Mouse (Mus musculus) liver, embryonic 13.5 days (tissue): ENCODE measurements at regions not wholly inside any gene's neighbourhood (a gene's known extent, or its start where the extent isn't known, plus 50 kb on each side); places are given as distances from the start of the nearest gene placed in this dataset.

Source experiments
- ATAC-seq: fragments of 200-750 bp; cut with Nextera tagmentation; 2 replicates; pipeline ENCODE4 v1.8.0; 2017; ENCODE audit warnings: low read depth, mild to moderate bottlenecking, moderate number of reproducible peaks, moderate library complexity
- DNase-seq: peaks from one replicate; pipeline ENCODE4 v3.0.0; 2022
- H3K27ac ChIP-seq: fragments of 300-500 bp; sonication (generic); 2 replicates; pipeline ENCODE4 v1.5.1; 2015; ENCODE audit warnings: moderate library complexity, mild to moderate bottlenecking, inconsistent platforms
- H3K27me3 ChIP-seq: fragments of 300-500 bp; sonication (generic); 2 replicates; pipeline ENCODE4 v1.6.1; 2015; ENCODE audit warnings: mild to moderate bottlenecking, inconsistent platforms
- H3K36me3 ChIP-seq: fragments of 300-500 bp; sonication (generic); 2 replicates; pipeline ENCODE4 v1.6.1; 2015; ENCODE audit warnings: mild to moderate bottlenecking, inconsistent platforms
- H3K4me1 ChIP-seq: fragments of 300-500 bp; sonication (generic); replicated peaks from 2 replicates; pipeline ENCODE4 v1.6.1; 2015; ENCODE audit warnings: inconsistent platforms
- H3K4me2 ChIP-seq: fragments of 300-500 bp; sonication (generic); 2 replicates; pipeline ENCODE4 v1.6.1; 2015; ENCODE audit warnings: inconsistent platforms, mild to moderate bottlenecking, moderate library complexity
- H3K4me3 ChIP-seq: fragments of 300-500 bp; sonication (generic); replicated peaks from 2 replicates; pipeline ENCODE4 v1.5.1; 2015; ENCODE audit warnings: mild to moderate bottlenecking, inconsistent platforms
- H3K9ac ChIP-seq: fragments of 300-500 bp; sonication (generic); 2 replicates; pipeline ENCODE4 v1.6.1; 2015; ENCODE audit warnings: mild to moderate bottlenecking, inconsistent platforms
- H3K9me3 ChIP-seq: fragments of 300-500 bp; sonication (generic); replicated peaks from 2 replicates; pipeline ENCODE4 v1.6.1; 2016; ENCODE audit warnings: inconsistent platforms
- WGBS: fragments of 180-500 bp; shearing (Covaris S2); methylation state at CpG from one replicate; pipeline ENCODE4 v1.1.7; 2015; ENCODE audit not compliant: insufficient replicate concordance; 5-methylcytosine and 5-hydroxymethylcytosine counted together

DNA sequence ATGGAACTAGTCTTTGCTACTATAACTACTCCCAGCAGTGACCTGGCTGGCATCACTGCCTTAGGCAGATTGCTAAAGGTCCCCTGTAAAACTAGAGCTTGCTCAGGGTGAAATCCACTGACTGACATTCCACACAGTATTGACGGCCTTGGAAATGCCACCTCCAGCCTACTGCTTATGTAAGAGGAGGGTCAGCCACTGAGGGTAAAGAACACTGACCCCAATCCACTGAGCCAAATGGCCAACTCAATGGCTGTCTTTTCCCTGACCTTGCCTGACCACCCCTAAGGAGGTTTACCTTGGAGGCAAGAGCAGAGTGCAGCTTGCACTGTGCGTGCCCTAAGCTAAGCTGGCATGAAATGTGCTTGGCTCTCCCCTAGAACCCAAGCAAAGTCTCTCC, 216.0 kb upstream of the Foxq1 start:
- DNase-seq, result no peak
- Histone ChIP-seq H3K27me3 (no peaks in the 10 kb centered on the region), H3K9me3 (no peaks in the 10 kb centered on the region), H3K27ac (no peak overlapping the region), H3K4me1 (no peaks in the 10 kb centered on the region), H3K4me2 (no peak overlapping the region), H3K4me3 (no peak overlapping the region), H3K36me3 (no peaks in the 10 kb centered on the region), H3K9ac (no peak overlapping the region)
- no peak for ATAC-seq
- 66% methylated on average over 2 of the region's 2 CpGs for WGBS

DNA sequence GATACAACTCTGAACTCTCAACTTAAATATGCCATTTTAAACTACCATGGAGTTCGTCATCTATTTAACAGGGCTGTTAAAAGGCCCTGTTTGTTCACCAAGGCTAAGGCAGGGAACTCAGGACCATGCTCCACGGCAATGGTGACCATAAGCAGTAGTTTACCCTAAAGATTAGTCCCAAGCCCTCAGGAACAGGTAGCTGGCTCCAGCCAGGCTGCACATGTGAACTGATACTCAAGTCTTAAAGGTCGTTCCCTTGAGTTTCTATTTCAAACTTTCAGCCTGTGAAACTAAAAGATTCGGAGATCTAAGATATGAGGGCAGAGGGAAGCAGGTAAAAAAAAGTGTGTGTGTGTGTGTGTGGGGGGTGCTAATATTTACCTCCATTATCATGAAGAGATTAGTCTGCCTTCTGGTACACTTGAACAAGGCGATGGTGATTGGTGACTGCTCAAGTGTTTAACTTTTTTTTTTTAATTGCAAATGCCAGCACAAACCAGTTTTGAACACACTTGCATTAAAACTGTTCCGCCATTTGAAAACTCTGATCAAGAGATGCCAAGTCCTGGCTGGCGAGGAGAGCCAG, 215.5 kb upstream of the Foxq1 start:
- no peak overlapping the region for H3K27ac ChIP-seq
- DNase-seq (no peak), ATAC-seq (no peak)
- no peaks in the 10 kb centered on the region for H3K36me3 ChIP-seq
- H3K9me3 ChIP-seq, result no peaks in the 10 kb centered on the region
- no peak overlapping the region for H3K9ac ChIP-seq
- no peaks in the 10 kb centered on the region for H3K27me3 ChIP-seq
- H3K4me2 ChIP-seq, result no peak overlapping the region
- no peak overlapping the region for H3K4me3 ChIP-seq
- WGBS, result 52% methylated on average over 7 of the region's 7 CpGs
- H3K4me1 ChIP-seq, result no peaks in the 10 kb centered on the region

DNA sequence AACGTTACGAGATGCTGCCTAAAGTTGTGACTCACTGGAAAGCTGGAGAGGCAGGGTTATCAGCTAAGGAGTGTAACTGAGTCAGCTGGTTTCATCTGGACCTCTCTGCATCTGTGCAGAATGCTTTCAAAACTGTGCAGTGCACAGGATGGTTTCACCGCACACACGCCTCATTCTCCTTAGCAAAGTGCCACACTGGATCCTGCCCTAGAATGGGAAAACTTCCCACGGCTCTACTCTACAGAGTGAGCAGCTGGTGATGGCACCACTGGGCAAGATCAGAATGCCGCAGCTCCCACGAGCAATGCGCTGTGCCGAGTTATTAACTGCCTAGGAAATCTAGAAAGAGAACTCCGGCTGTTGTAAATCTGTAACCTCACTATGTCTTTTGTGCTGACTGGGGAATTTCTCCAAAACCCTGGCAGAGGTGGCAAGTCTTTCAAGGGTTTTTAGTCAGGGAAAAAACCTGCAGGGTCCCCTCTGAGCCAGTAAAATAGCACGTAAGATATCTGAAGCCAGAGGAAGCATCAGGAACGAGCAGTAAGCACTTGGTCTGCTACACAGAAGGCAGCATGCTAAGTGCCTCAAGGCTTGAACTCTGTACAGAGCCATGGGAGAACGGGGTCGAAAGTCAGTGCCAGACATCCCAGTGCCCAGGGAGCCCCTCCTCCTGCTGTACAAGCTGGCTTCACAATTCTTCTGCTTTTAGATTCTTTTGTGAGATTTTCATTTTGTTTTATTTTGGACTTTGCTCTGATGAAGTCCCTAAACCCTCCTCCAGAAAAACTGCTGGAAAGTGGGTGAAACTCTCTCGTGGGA, 214.4 kb upstream of the Foxq1 start:
- Histone ChIP-seq H3K4me1 (no peaks in the 10 kb centered on the region), H3K4me2 (no peak overlapping the region), H3K9me3 (no peaks in the 10 kb centered on the region), H3K27ac (no peak overlapping the region), H3K36me3 (no peaks in the 10 kb centered on the region), H3K4me3 (no peak overlapping the region), H3K27me3 (no peaks in the 10 kb centered on the region), H3K9ac (no peak overlapping the region)
- no peak for ATAC-seq
- WGBS, result 64% methylated on average over 15 of the region's 15 CpGs
- DNase-seq, result no peak

DNA sequence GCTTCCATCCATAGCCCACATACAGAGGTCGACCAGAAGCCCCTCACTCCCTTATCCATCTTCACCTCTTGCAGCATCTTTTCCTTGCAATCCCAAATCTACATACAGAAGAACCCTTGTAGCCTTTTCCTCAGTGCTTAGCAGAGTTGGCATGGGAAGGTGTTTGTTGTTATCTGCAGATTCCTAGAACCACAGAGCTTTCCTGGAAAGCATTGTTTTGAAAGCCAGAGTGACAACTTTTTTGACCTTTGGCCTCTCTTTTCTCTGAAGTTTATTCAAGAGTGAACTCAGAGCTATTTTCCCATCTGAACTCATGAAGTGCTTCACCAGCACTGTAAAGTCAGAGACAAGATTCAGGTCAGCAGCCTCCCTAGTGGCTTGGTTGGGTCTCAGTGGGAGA, 209.7 kb upstream of the Foxq1 start:
- no peak overlapping the region for H3K27ac ChIP-seq
- no peaks in the 10 kb centered on the region for H3K4me1 ChIP-seq
- ATAC-seq (no peak), DNase-seq (no peak)
- H3K4me2 ChIP-seq, result no peak overlapping the region
- WGBS, result 46% methylated on average over 1 of the region's 1 CpGs
- H3K4me3 ChIP-seq, result no peak overlapping the region
- no peaks in the 10 kb centered on the region for H3K9me3 ChIP-seq
- H3K9ac ChIP-seq, result no peak overlapping the region
- no peaks in the 10 kb centered on the region for H3K27me3 ChIP-seq
- H3K36me3 ChIP-seq, result no peaks in the 10 kb centered on the region

DNA sequence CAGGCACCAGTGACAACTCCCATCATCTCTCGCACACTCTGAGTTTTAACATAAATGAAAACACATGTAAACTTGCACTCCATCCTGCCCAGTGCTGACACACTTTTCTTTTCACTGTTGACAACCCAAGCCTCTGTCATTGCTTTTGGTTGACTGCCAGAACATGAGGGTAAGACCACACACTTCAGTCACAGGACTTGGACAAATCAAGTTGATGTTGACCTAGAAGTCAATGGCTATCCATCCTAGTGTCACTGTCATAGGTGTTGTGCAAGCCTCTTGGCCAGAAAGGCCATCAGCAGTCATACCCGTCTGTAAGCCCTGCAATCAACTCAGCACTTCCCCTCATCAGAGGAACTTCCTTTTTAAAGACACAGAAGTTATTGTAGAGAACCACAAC, 208.9 kb upstream of the Foxq1 start:
- Histone ChIP-seq H3K4me2 (no peak overlapping the region), H3K4me3 (no peak overlapping the region), H3K9me3 (no peaks in the 10 kb centered on the region), H3K27ac (no peak overlapping the region), H3K27me3 (no peaks in the 10 kb centered on the region), H3K4me1 (no peaks in the 10 kb centered on the region), H3K9ac (no peak overlapping the region), H3K36me3 (no peaks in the 10 kb centered on the region)
- DNase-seq (no peak), ATAC-seq (no peak)
- WGBS, result 24% methylated on average over 2 of the region's 2 CpGs

DNA sequence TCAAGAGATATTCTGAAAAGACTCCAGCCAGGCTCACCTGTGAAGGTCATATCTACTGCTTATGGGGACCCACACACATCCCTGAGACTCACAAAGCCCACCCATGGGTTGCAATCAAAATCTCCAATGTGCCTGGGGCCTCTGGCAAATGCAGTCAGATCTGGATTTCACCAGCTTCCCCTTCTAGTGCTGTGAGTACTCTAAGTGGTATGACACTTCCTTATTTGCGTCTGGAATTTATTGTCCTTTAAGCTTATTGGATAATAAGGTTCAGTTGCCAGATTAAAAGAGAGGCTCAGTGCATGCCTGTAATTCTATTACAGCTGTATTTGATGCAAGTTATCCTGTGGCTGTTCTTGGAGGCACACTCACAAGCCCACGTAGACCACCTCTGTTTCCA, 206.3 kb upstream of the Foxq1 start:
- Histone ChIP-seq H3K9me3 (no peaks in the 10 kb centered on the region), H3K27me3 (no peaks in the 10 kb centered on the region), H3K36me3 (no peaks in the 10 kb centered on the region), H3K9ac (no peak overlapping the region), H3K4me1 (no peaks in the 10 kb centered on the region), H3K4me3 (no peak overlapping the region), H3K4me2 (no peak overlapping the region), H3K27ac (no peak overlapping the region)
- WGBS, result 42% methylated on average over 2 of the region's 2 CpGs
- DNase-seq (no peak), ATAC-seq (no peak)

DNA sequence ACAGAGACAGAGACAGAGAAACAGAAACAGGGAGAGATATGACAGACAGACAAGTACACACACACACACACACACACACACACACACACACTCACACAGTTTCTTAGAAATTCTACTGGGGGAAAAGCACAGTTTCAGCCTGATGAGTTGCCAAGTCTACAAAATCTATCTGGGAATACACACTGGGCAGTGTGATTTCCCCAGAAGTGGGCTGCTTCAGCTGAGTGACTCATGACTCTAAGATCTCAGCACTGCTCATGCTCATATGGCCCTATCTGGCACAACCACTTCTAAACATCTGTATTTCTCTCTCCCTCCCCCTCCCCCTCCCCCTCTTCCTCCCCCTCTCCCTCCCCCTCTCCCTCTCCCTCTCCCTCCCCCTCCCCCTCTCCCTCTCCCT, 204.5 kb upstream of the Foxq1 start:
- Histone ChIP-seq H3K4me1 (no peaks in the 10 kb centered on the region), H3K36me3 (no peaks in the 10 kb centered on the region), H3K9ac (no peak overlapping the region), H3K9me3 (no peaks in the 10 kb centered on the region), H3K4me2 (no peak overlapping the region), H3K27me3 (no peaks in the 10 kb centered on the region), H3K27ac (no peak overlapping the region), H3K4me3 (no peak overlapping the region)
- DNase-seq (no peak), ATAC-seq (no peak)

DNA sequence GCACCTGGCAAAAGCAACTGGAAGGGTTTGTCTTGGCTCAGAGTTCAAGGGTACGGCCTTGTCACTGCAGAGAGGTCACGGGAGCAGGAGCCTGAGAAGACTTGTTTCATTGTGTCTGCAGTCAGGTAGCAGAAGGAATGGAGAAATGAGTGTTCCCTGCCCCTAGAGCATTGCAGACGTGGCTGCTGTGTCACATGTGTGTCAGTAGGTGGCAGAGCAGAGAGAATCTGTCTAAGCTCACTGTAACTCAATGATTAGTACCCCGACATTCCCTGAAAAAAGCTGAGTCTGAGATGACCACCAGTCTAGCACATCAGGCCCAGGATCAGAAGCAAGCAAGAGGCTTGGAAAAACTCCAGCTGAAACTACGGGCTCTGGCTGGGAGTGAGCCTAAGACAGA, 203.1 kb upstream of the Foxq1 start:
- Histone ChIP-seq H3K4me2 (no peak overlapping the region), H3K27me3 (no peaks in the 10 kb centered on the region), H3K9ac (no peak overlapping the region), H3K4me1 (no peaks in the 10 kb centered on the region), H3K9me3 (no peaks in the 10 kb centered on the region), H3K27ac (no peak overlapping the region), H3K36me3 (no peaks in the 10 kb centered on the region), H3K4me3 (no peak overlapping the region)
- ATAC-seq (no peak), DNase-seq (no peak)
- WGBS, result 51% methylated on average over 5 of the region's 5 CpGs

DNA sequence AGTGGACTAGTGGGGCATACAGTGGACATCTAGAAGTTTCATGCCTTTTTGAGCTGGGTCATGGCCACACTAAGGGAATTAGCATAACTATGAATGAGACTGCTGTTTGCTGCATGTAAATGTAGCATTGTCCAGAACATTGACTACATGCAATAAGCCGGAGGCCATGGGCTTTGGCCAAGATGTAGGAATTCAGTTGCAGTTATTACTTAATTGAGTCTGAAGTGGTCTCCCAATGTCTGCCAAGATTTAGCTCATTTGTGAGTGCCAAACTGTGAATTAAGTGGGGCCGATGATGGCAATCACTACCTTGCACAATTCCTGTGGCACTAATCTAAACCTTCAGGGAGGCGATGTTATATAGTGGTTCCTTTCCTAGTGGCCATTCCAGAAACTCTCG, 196.6 kb upstream of the Foxq1 start:
- Histone ChIP-seq H3K27ac (no peak overlapping the region), H3K9me3 (no peaks in the 10 kb centered on the region), H3K36me3 (no peaks in the 10 kb centered on the region), H3K9ac (no peak overlapping the region), H3K4me1 (no peaks in the 10 kb centered on the region), H3K4me3 (no peak overlapping the region), H3K4me2 (no peak overlapping the region), H3K27me3 (no peaks in the 10 kb centered on the region)
- ATAC-seq (no peak), DNase-seq (no peak)
- 69% methylated on average over 4 of the region's 4 CpGs for WGBS

DNA sequence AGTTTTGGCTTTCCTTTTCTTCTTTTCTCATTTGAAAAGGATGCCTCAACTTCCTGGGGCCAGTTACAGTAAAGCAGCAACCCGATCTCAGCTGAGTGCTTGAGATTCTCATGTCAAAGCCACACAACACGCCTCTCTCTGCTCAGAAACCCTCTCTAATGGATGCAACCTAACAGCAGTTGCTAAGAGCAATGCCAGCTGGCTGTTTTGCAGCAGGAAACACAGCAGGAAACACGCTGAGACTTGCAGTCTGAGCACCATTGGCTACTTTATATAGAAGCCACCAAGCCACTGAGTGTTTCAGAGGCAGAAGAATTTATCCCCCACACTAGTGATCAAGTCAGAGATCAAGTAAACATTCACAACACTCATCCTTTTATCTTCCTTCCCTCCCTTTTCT, 193.5 kb upstream of the Foxq1 start:
- no peak overlapping the region for H3K9ac ChIP-seq
- H3K27me3 ChIP-seq, result no peaks in the 10 kb centered on the region
- ATAC-seq, result no peak
- H3K36me3 ChIP-seq, result no peaks in the 10 kb centered on the region
- no peak overlapping the region for H3K4me2 ChIP-seq
- no peaks in the 10 kb centered on the region for H3K9me3 ChIP-seq
- H3K4me1 ChIP-seq, result no peaks in the 10 kb centered on the region
- 19% methylated on average over 3 of the region's 3 CpGs for WGBS
- no peak overlapping the region for H3K4me3 ChIP-seq
- DNase-seq, result no peak
- H3K27ac ChIP-seq, result no peak overlapping the region

DNA sequence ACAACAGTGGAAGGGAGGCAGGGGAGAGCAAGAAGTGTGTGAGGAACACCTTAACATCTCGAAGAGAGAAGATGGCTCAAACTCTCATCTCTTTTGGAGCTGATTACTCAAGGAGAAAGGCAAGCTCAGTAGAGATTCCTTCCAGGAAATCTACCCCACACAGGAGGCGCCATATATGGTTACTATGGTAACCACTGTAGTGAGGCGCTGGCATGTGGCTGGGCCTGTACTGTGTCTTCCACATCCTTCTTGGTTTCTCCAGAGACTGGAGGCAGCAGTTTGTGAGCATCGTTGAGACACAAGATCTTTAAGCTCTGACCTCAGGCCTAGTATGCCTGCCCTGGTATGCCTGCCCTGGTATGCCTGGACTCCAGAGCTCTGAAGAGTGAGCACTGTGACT, 191.6 kb upstream of the Foxq1 start:
- no peak overlapping the region for H3K4me2 ChIP-seq
- no peaks in the 10 kb centered on the region for H3K27me3 ChIP-seq
- ATAC-seq, result no peak
- DNase-seq, result no peak
- H3K4me3 ChIP-seq, result no peak overlapping the region
- H3K9ac ChIP-seq, result no peak overlapping the region
- H3K27ac ChIP-seq, result no peak overlapping the region
- H3K4me1 ChIP-seq, result no peaks in the 10 kb centered on the region
- WGBS, result 51% methylated on average over 4 of the region's 4 CpGs
- H3K9me3 ChIP-seq, result no peaks in the 10 kb centered on the region
- no peaks in the 10 kb centered on the region for H3K36me3 ChIP-seq

DNA sequence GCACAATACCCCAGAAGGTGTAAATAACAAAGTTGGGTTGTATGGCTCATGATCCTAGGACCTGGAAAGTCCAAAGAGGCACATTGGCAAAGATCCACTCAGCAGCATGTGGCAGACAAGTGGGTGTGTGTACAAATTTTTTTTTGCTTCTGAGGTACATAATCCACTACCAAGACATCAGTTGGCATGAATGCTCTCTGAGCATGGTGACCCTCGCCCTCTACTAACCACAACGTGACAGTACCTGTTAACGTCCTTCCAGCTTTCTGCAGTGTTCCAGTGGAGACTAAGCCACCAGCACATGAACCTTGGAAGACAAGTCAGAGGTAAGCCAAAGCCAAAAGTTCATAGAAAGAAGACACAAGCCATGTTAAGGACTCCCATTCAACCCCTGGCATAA, 188.7 kb upstream of the Foxq1 start:
- Histone ChIP-seq H3K4me1 (no peaks in the 10 kb centered on the region), H3K36me3 (no peaks in the 10 kb centered on the region), H3K4me3 (no peak overlapping the region), H3K27me3 (no peaks in the 10 kb centered on the region), H3K27ac (no peak overlapping the region), H3K9ac (no peak overlapping the region), H3K4me2 (no peak overlapping the region), H3K9me3 (no peaks in the 10 kb centered on the region)
- DNase-seq (no peak), ATAC-seq (no peak)
- WGBS, result 65% methylated on average over 3 of the region's 3 CpGs
